Mouse (Mus musculus) neural tube, embryonic 11.5 days (tissue): ENCODE measurements at regions not wholly inside any gene's neighbourhood (a gene's known extent, or its start where the extent isn't known, plus 50 kb on each side); places are given as distances from the start of the nearest gene placed in this dataset.

Source experiments
- ATAC-seq: fragments of 200-750 bp; cut with Nextera tagmentation; 2 replicates; pipeline ENCODE4 v1.8.0; 2017; ENCODE audit warnings: moderate number of reproducible peaks, mild to moderate bottlenecking, moderate TSS enrichment, moderate library complexity; ENCODE audit not compliant: insufficient read depth, low FRiP score, low TSS enrichment
- DNase-seq: peaks from one replicate; pipeline ENCODE4 v3.0.0-alpha.2; 2015; ENCODE audit warnings: low spot score
- H3K27ac ChIP-seq: fragments of 300-500 bp; sonication (generic); 2 replicates; pipeline ENCODE4 v1.5.1; 2014; ENCODE audit warnings: low read depth, mild to moderate bottlenecking, low read length
- H3K27me3 ChIP-seq: fragments of 300-500 bp; sonication (generic); 2 replicates; pipeline ENCODE4 v1.6.1; 2014; ENCODE audit warnings: mild to moderate bottlenecking, low read length, mixed read lengths; ENCODE audit not compliant: control insufficient read depth, insufficient read depth
- H3K36me3 ChIP-seq: fragments of 300-500 bp; sonication (generic); 2 replicates; pipeline ENCODE4 v1.6.1; 2014; ENCODE audit warnings: mild to moderate bottlenecking, low read length, moderate library complexity, mixed read lengths; ENCODE audit not compliant: control insufficient read depth, insufficient read depth
- H3K4me1 ChIP-seq: fragments of 300-500 bp; sonication (generic); 2 replicates; pipeline ENCODE4 v1.6.1; 2014; ENCODE audit warnings: low read length, mixed read lengths; ENCODE audit not compliant: control insufficient read depth, insufficient read depth
- H3K4me2 ChIP-seq: fragments of 300-500 bp; sonication (generic); 2 replicates; pipeline ENCODE4 v1.6.1; 2014; ENCODE audit warnings: low read depth, mild to moderate bottlenecking, moderate library complexity
- H3K4me3 ChIP-seq: fragments of 300-500 bp; sonication (generic); 2 replicates; pipeline ENCODE4 v1.5.1; 2014; ENCODE audit warnings: low read depth, low read length
- H3K9ac ChIP-seq: fragments of 300-500 bp; sonication (generic); 2 replicates; pipeline ENCODE4 v1.6.1; 2014; ENCODE audit warnings: mild to moderate bottlenecking, low read length
- H3K9me3 ChIP-seq: fragments of 300-500 bp; sonication (generic); 2 replicates; pipeline ENCODE4 v1.6.1; 2016; ENCODE audit warnings: low read length; ENCODE audit not compliant: control insufficient read depth
- WGBS: fragments of 180-500 bp; shearing (Covaris S2); extraction: QIAGEN DNeasy Blood & Tissue Kit; methylation state at CpG from one replicate; pipeline ENCODE4 v1.1.7; 2014; 5-methylcytosine and 5-hydroxymethylcytosine counted together

GRCm38 (mm10) chr14:36612860-36613259, 355.7 kb downstream of the Ccser2 start:
- no peak overlapping the region for H3K27ac ChIP-seq
- no peaks in the 10 kb centered on the region for H3K4me1 ChIP-seq
- H3K36me3 ChIP-seq = no peaks in the 10 kb centered on the region
- H3K27me3 ChIP-seq = no peaks in the 10 kb centered on the region
- H3K9me3 ChIP-seq = no peaks in the 10 kb centered on the region
- no peak overlapping the region for H3K4me3 ChIP-seq
- ATAC-seq = no peak
- H3K9ac ChIP-seq = no peak overlapping the region
- no peak for DNase-seq
- 87% methylated on average over 3 of the region's 3 CpGs for WGBS
- no peak overlapping the region for H3K4me2 ChIP-seq

GRCm38 (mm10) chr14:36584065-36584635, 384.4 kb downstream of the Ccser2 start:
- ATAC-seq = peak; percentile 67

DNA sequence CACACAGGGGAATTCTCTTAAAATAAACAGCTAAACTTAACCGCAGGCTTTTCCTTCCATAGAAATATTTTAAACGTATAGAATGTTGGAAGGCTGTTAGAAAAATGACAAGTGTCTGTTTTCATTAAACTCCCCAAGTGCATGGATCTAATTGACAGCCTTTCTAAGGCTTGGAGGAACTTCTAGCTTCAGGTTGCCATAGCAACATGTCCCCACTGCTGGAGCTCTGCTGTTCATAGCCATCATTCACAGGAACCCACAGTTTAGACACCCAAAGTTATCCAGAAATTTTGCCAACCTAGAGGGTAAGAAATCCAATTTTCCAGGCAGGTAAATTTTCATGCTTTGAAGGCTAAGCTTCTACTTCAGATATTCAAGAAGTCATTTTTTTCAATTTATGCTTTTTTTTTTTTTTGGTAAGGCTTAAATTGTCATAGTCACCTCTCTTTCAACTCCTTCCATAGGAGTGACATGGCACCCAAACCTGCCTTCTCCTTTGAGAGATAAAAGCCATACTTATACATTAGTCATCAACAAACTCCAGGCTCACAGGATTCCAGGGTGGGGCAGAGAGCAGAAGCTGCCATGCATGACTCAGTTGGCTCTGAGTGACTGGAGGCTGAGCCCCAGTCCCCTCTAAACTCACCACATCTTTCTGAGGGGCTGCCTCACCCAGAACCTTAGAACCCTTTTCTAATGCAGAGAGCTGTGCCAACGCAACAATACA, 385.1 kb downstream of the Ccser2 start:
- no peaks in the 10 kb centered on the region for H3K36me3 ChIP-seq
- H3K9ac ChIP-seq = no peak overlapping the region
- no peaks in the 10 kb centered on the region for H3K4me1 ChIP-seq
- no peak for DNase-seq
- H3K27me3 ChIP-seq = no peaks in the 10 kb centered on the region
- no peaks in the 10 kb centered on the region for H3K9me3 ChIP-seq
- H3K27ac ChIP-seq = no peak overlapping the region
- 82% methylated on average over 3 of the region's 3 CpGs for WGBS
- no peak overlapping the region for H3K4me2 ChIP-seq
- no peak overlapping the region for H3K4me3 ChIP-seq
- no peak for ATAC-seq

More at GRCm38 (mm10) chr14:36584065-36584635, 384.4 kb downstream of the Ccser2 start:
- DNase-seq = peak; percentile 26
- Histone ChIP-seq H3K4me3 (no peak overlapping the region), H3K4me1 (no peaks in the 10 kb centered on the region), H3K36me3 (no peaks in the 10 kb centered on the region), H3K27ac (no peak overlapping the region), H3K9ac (no peak overlapping the region), H3K4me2 (no peak overlapping the region), H3K27me3 (no peaks in the 10 kb centered on the region), H3K9me3 (no peaks in the 10 kb centered on the region)
- WGBS = 59% methylated on average over 4 of the region's 4 CpGs

DNA sequence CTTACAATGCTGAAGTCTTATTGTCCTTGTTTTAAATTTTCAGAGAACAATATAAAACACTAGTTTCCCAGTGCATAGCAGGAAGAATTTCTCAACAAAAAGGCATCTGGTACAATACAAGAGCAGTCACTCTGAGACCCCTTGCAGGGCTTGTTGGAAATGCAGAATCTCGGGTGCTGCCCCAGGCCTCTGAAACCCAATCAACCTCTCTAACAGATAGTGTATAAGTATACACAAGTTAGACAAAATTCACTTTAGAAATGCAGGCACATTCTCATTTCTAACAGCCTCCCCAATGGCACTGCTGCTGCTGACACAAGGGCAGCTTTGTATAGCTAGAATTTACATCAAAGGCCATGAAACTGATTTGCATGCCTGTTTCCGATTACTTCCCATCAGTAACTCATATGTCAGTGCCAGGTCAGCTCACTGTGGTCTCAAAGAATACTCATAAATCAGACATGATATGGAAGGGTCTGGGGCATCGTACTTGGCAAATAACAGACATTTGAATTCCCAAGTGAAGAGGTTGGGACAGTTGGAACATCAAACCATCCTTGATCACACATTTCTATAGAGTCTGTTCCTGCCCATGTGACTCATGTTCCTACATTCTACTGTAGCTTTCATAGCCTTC, 405.2 kb downstream of the Ccser2 start:
- 22% methylated on average over 3 of the region's 3 CpGs for WGBS
- H3K4me1 ChIP-seq = no peaks in the 10 kb centered on the region
- H3K9me3 ChIP-seq = no peaks in the 10 kb centered on the region
- no peak overlapping the region for H3K9ac ChIP-seq
- H3K27me3 ChIP-seq = no peaks in the 10 kb centered on the region
- no peak for DNase-seq
- H3K27ac ChIP-seq = no peak overlapping the region
- H3K4me2 ChIP-seq = no peak overlapping the region
- ATAC-seq = peak; percentile 74; the same call in 1 of the 2 replicates
- no peaks in the 10 kb centered on the region for H3K36me3 ChIP-seq
- no peak overlapping the region for H3K4me3 ChIP-seq

GRCm38 (mm10) chr14:36537402-36537801, 431.2 kb downstream of the Ccser2 start:
- H3K9ac ChIP-seq = no peak overlapping the region
- H3K4me3 ChIP-seq = no peak overlapping the region
- no peaks in the 10 kb centered on the region for H3K27me3 ChIP-seq
- H3K4me2 ChIP-seq = no peak overlapping the region
- H3K4me1 ChIP-seq = no peaks in the 10 kb centered on the region
- no peaks in the 10 kb centered on the region for H3K36me3 ChIP-seq
- DNase-seq (no peak), ATAC-seq (no peak)
- 80% methylated on average over 5 of the region's 5 CpGs for WGBS
- no peaks in the 10 kb centered on the region for H3K9me3 ChIP-seq
- no peak overlapping the region for H3K27ac ChIP-seq

DNA sequence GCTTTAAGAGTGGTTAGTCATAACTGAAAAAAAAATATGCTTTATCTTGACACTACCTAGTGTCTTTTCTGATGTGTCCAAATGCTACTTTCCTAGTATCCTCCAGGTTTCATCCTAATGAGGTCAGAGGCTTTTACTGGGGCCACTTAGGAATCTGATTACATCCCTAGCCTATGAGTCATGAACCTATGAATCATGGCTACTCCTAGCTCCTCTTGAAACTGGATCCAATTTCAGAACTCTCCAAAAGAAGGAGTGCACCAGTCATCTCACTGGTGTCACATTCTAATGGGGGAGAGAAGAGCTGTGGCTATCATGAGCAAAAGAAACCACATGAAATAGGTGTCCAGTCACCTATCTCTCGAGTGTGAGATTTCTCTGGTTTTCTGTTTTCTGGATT, 432.6 kb downstream of the 4930474N05Rik start:
- Histone ChIP-seq H3K36me3 (no peaks in the 10 kb centered on the region), H3K9me3 (no peaks in the 10 kb centered on the region), H3K4me1 (no peaks in the 10 kb centered on the region), H3K4me2 (no peak overlapping the region), H3K27ac (no peak overlapping the region), H3K9ac (no peak overlapping the region), H3K27me3 (no peaks in the 10 kb centered on the region), H3K4me3 (no peak overlapping the region)
- WGBS = 83% methylated on average over 1 of the region's 1 CpGs
- DNase-seq = no peak
- no peak for ATAC-seq

- Histone ChIP-seq H3K9ac (no peak overlapping the region), H3K9me3 (no peaks in the 10 kb centered on the region), H3K4me1 (no peaks in the 10 kb centered on the region), H3K4me2 (no peak overlapping the region), H3K36me3 (no peaks in the 10 kb centered on the region), H3K4me3 (no peak overlapping the region), H3K27ac (no peak overlapping the region), H3K27me3 (no peaks in the 10 kb centered on the region)
- no peak for DNase-seq
- no peak for ATAC-seq
Observed at GRCm38 (mm10) chr14:36525591-36526037, 430.9 kb downstream of the 4930474N05Rik start.

- no peak overlapping the region for H3K9ac ChIP-seq
- no peak for DNase-seq
- H3K9me3 ChIP-seq = no peaks in the 10 kb centered on the region
- no peak overlapping the region for H3K4me3 ChIP-seq
- H3K4me1 ChIP-seq = no peaks in the 10 kb centered on the region
- no peak overlapping the region for H3K27ac ChIP-seq
- 69% methylated on average over 2 of the region's 2 CpGs for WGBS
- ATAC-seq = no peak
- no peaks in the 10 kb centered on the region for H3K27me3 ChIP-seq
- no peaks in the 10 kb centered on the region for H3K36me3 ChIP-seq
- no peak overlapping the region for H3K4me2 ChIP-seq
Observed at GRCm38 (mm10) chr14:36502076-36502994, 407.6 kb downstream of the 4930474N05Rik start.
